8 mouse cellular contexts compared by ENCODE assay signal in the genomic region with DNA sequence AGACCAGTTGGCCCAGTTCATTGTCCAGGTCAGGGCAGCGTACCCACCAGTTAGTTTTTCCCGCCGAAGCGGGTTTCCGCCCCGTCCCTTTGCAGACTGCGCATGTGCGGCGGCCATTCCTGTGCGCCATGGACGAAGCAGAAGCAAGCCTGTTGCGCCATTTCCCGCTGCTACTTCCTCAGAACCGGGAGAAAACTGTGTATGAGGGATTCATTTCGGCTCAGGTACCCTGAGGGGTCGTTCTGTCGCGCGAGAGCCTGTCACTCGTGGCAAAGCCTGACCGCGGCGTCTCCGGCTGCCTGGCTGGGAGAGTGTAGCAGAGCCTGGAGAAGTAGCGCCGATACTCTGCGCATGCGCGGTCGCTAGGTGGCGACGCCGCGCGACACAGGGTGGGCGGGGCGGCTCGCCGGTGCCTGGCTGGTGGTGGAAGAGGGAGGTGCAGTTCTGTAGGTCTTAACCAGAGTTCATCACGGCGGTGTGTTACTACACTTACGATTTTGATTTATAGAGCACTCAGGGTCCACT. TPM values are rescaled to one million over a fixed set of nuclear protein-coding genes. Genes with fewer than 3 reads are reported as not detected.
DNase-seq lines count a peak whose midpoint lies in the region; ATAC-seq and TF ChIP-seq lines count a peak whose summit lies in the region.

No protein-coding gene starts in this region.

- H3K27ac ChIP-seq in gastrocnemius, adult 2 months, result peak overlapping the region; percentile 95
- H3K27ac ChIP-seq in hindbrain, postnatal 0 days, result peak overlapping the region; percentile 88
- peak overlapping the region; percentile 96 for H3K27ac ChIP-seq in left cerebral cortex, adult 2 months

- H3K36me3 ChIP-seq in hindbrain, postnatal 0 days (ENCODE audit: insufficient read depth, low read length), result no peaks in the 10 kb centered on the region

- intact Hi-C loops in gastrocnemius, adult 2 months (cut with DNase I), result loop anchor here (10.0 kb wide), 1 partner anchor 208 kb away; a partner anchor contains a TSS
- intact Hi-C loops in left cerebral cortex, adult 2 months (cut with DNase I), result loop anchor here (5.0 kb wide), 1 partner anchor 175 kb away; a partner anchor contains a TSS

- H3K4me1 ChIP-seq in hindbrain, postnatal 0 days (ENCODE audit: insufficient read depth, low read length), result peaks cover 3% of the 10 kb centered on the region; the same call in 1 of the 2 replicates

- peak; percentile 39 for TF ChIP-seq CTCF in gastrocnemius, adult 2 months (IDR thresholded peaks at IDR 0.05)
- TF ChIP-seq CTCF in hindbrain, postnatal 0 days (IDR thresholded peaks at IDR 0.05; ENCODE audit: low read depth), result peak; percentile 69
- peak; percentile 50 for TF ChIP-seq CTCF in left cerebral cortex, adult 2 months (IDR thresholded peaks at IDR 0.05)

- peak overlapping the region; percentile 71 for H3K9ac ChIP-seq in hindbrain, postnatal 0 days (replicated peaks; ENCODE audit: low read length)

- ATAC-seq in common myeloid progenitor, adult 5-6 weeks (replicated peaks; ENCODE audit: low read depth, poor library complexity, severe bottlenecking), result peak; percentile 96
- ATAC-seq in hindbrain, postnatal 0 days, result peak; percentile 100
- ATAC-seq in megakaryocyte, adult 5-6 weeks (ENCODE audit: poor library complexity, severe bottlenecking), result peak; percentile 97

- H3K27me3 ChIP-seq in hindbrain, postnatal 0 days (ENCODE audit: insufficient read depth, low read length), result no peaks in the 10 kb centered on the region

- H3K4me2 ChIP-seq in hindbrain, postnatal 0 days (ENCODE audit: low read depth, low read length), result peak overlapping the region; percentile 71

- under 1% methylated on average over 42 of the region's 42 CpGs for WGBS in hindbrain, postnatal 0 days

- no peaks in the 10 kb centered on the region for H3K9me3 ChIP-seq in hindbrain, postnatal 0 days (ENCODE audit: low read length)

- peak; percentile 98 for DNase-seq in ZHBTc4 (ENCODE audit: low read depth, low spot score)
- DNase-seq in gastrocnemius, adult 2 months, result peak; percentile 94
- DNase-seq in hindbrain, postnatal 0 days (ENCODE audit: low spot score), result peak; percentile 96
- peak; percentile 91 to 92 for DNase-seq in left cerebral cortex, adult 2 months (ENCODE audit: extremely low spot score in 1 of 2, low spot score in 2 of 2)
- peak; percentile 91 to 94 for DNase-seq in right cerebral cortex, adult 2 months (ENCODE audit: low spot score in 2 of 2)
- peak; percentile 93 for DNase-seq in urinary bladder, postnatal 14 days (ENCODE audit: low spot score)

- H3K4me3 ChIP-seq in gastrocnemius, adult 2 months, result peak overlapping the region; percentile 89
- peak overlapping the region; percentile 74 for H3K4me3 ChIP-seq in hindbrain, postnatal 0 days (ENCODE audit: low read length)
- peak overlapping the region; percentile 90 for H3K4me3 ChIP-seq in left cerebral cortex, adult 2 months

RNA-seq across cellular contexts. Expression of a gene that starts 1.2 kb away (rescaled TPM):
- 34.8 and 60.3 TPM in 2 replicates for total RNA-seq in common myeloid progenitor, adult 5-6 weeks (2017)
- total RNA-seq in gastrocnemius, adult 2 months (2021), result 1 to 10 TPM; 3.2 to 4.6 TPM
- total RNA-seq in hindbrain, postnatal 0 days (2014; rRNA removed), result 5.7 and 6.3 TPM in 2 replicates
- 15.9 and 16.3 TPM in 2 replicates for polyA plus RNA-seq in hindbrain, postnatal 0 days (2015; fragmentation: Nextera tagmentation; extraction: Ambion mirVana)
- 1 to 10 TPM; 8.4 to 9.6 TPM for total RNA-seq in left cerebral cortex, adult 2 months (2021)
- 23.4 and 26.4 TPM in 2 replicates for total RNA-seq in megakaryocyte, adult 5-6 weeks (2015)
- 44.8 and 48.2 TPM in 2 replicates for total RNA-seq in megakaryocyte, adult 5-6 weeks (2017)

Comparison
In these comparisons a context has a peak if more than half of its experiments do, and no peak if none do; other contexts are left out.
1. Peak in every context shown above with its lines: DNase-seq, ATAC-seq, H3K4me3 ChIP-seq and H3K27ac ChIP-seq.